Mouse (Mus musculus) kidney, embryonic 16.5 days (tissue): ENCODE data around the gene Lurap1. TPM values are rescaled to one million over a fixed set of nuclear protein-coding genes. Genes with fewer than 3 reads are reported as not detected.
A peak's percentile ranks its signal among the peaks of the same experiment; 100 is the strongest.

Experiments used
- ATAC-seq: fragments of 200-750 bp; cut with Nextera tagmentation; 2 replicates; pipeline ENCODE4 v1.8.0; 2017; ENCODE audit warnings: moderate TSS enrichment; ENCODE audit not compliant: low FRiP score, low TSS enrichment
- H3K27ac ChIP-seq: fragments of 300-500 bp; sonication (generic); 2 replicates; pipeline ENCODE4 v1.5.1; 2014; ENCODE audit warnings: low read length
- H3K27me3 ChIP-seq: fragments of 300-500 bp; sonication (generic); 2 replicates; pipeline ENCODE4 v1.6.1; 2014; ENCODE audit warnings: low read length, control low read depth, mixed read lengths; ENCODE audit not compliant: insufficient read depth
- H3K36me3 ChIP-seq: fragments of 300-500 bp; sonication (generic); 2 replicates; pipeline ENCODE4 v1.6.1; 2014; ENCODE audit warnings: low read length, control low read depth, mixed read lengths; ENCODE audit not compliant: insufficient read depth
- H3K4me1 ChIP-seq: fragments of 300-500 bp; sonication (generic); 2 replicates; pipeline ENCODE4 v1.6.1; 2014; ENCODE audit warnings: low read length, control low read depth, mixed read lengths; ENCODE audit not compliant: insufficient read depth
- H3K4me2 ChIP-seq: fragments of 300-500 bp; sonication (generic); replicated peaks from 2 replicates; pipeline ENCODE4 v1.6.1; 2014; ENCODE audit warnings: low read depth, low read length
- H3K4me3 ChIP-seq: fragments of 300-500 bp; sonication (generic); 2 replicates; pipeline ENCODE4 v1.5.1; 2014; ENCODE audit warnings: mild to moderate bottlenecking, low read length
- H3K9ac ChIP-seq: fragments of 300-500 bp; sonication (generic); replicated peaks from 2 replicates; pipeline ENCODE4 v1.6.1; 2014; ENCODE audit warnings: low read length
- H3K9me3 ChIP-seq: fragments of 300-500 bp; sonication (generic); 2 replicates; pipeline ENCODE4 v1.6.1; 2016; ENCODE audit warnings: low read length, control low read depth
- WGBS: fragments of 180-500 bp; shearing (Covaris S2); extraction: QIAGEN DNeasy Blood & Tissue Kit; methylation state at CpG from one replicate; pipeline ENCODE4 v1.1.7; 2014; 5-methylcytosine and 5-hydroxymethylcytosine counted together
- polyA plus RNA-seq: library from polyadenylated mRNA; unstranded; fragments of >200 nt; fragmentation: Nextera tagmentation; extraction: Ambion mirVana; gene quantifications from 2 replicates; pipeline ENCODE4 v1.2.1, GENCODE M21; 2015

Lurap1 gene
- polyA plus RNA-seq = 3.8 and 3.9 TPM in 2 replicates

GRCm38 (mm10) chr4:116151238-116151637, at the start of gene Lurap1:
Gene Lurap1, minus strand, starts transcription at chr4:116151338.
- H3K4me1 ChIP-seq = peaks cover 12% of the 10 kb centered on the region
- peak within 1 kb of the TSS; percentile 65 for H3K4me2 ChIP-seq
- 68% methylated on average over 6 of the region's 6 CpGs for WGBS
- no peaks in the 10 kb centered on the region for H3K9me3 ChIP-seq
- no peak for ATAC-seq
- H3K27ac ChIP-seq = peak within 1 kb of the TSS; percentile 92
- no peaks in the 10 kb centered on the region for H3K27me3 ChIP-seq
- peak within 1 kb of the TSS; percentile 97 for H3K9ac ChIP-seq
- peaks cover 45% of the 10 kb centered on the region for H3K36me3 ChIP-seq
- H3K4me3 ChIP-seq = peak within 1 kb of the TSS; percentile 90

GRCm38 (mm10) chr4:116198422-116198821, 47.3 kb upstream of the Lurap1 start:
- Histone ChIP-seq H3K9me3 (no peaks in the 10 kb centered on the region), H3K4me1 (no peaks in the 10 kb centered on the region), H3K4me2 (no peak overlapping the region), H3K36me3 (no peaks in the 10 kb centered on the region), H3K9ac (no peak overlapping the region), H3K4me3 (no peak overlapping the region), H3K27me3 (no peaks in the 10 kb centered on the region), H3K27ac (no peak overlapping the region)
- ATAC-seq = no peak
- WGBS = 69% methylated on average over 2 of the region's 2 CpGs

- Histone ChIP-seq H3K27ac (no peak overlapping the region), H3K9ac (no peak overlapping the region), H3K36me3 (no peaks in the 10 kb centered on the region), H3K4me1 (no peaks in the 10 kb centered on the region), H3K4me2 (no peak overlapping the region), H3K27me3 (no peaks in the 10 kb centered on the region), H3K4me3 (no peak overlapping the region), H3K9me3 (no peaks in the 10 kb centered on the region)
- WGBS = 69% methylated on average over 9 of the region's 9 CpGs
- ATAC-seq = no peak
Observed at GRCm38 (mm10) chr4:116193583-116194383, 42.6 kb upstream of the Lurap1 start.

GRCm38 (mm10) chr4:116192286-116192835, 41.2 kb upstream of the Lurap1 start:
- Histone ChIP-seq H3K27me3 (no peaks in the 10 kb centered on the region), H3K9ac (no peak overlapping the region), H3K36me3 (no peaks in the 10 kb centered on the region), H3K27ac (no peak overlapping the region), H3K4me1 (no peaks in the 10 kb centered on the region), H3K4me3 (no peak overlapping the region), H3K9me3 (no peaks in the 10 kb centered on the region), H3K4me2 (no peak overlapping the region)
- 23% methylated on average over 4 of the region's 4 CpGs for WGBS
- no peak for ATAC-seq

- Histone ChIP-seq H3K27ac (no peak overlapping the region), H3K9ac (no peak overlapping the region), H3K27me3 (no peaks in the 10 kb centered on the region), H3K36me3 (no peaks in the 10 kb centered on the region), H3K4me2 (no peak overlapping the region), H3K4me3 (no peak overlapping the region), H3K9me3 (no peaks in the 10 kb centered on the region), H3K4me1 (peaks cover 11% of the 10 kb centered on the region; the same call in 1 of the 2 replicates)
- WGBS = 86% methylated on average over 4 of the region's 4 CpGs
- no peak for ATAC-seq
Observed at GRCm38 (mm10) chr4:116185083-116185482, 33.9 kb upstream of the Lurap1 start.

- no peaks in the 10 kb centered on the region for H3K36me3 ChIP-seq
- no peak overlapping the region for H3K4me3 ChIP-seq
- no peak overlapping the region; the same call in 1 of the 2 replicates for H3K27ac ChIP-seq
- H3K9me3 ChIP-seq = no peaks in the 10 kb centered on the region
- peaks cover 14% of the 10 kb centered on the region; the same call in 1 of the 2 replicates for H3K4me1 ChIP-seq
- WGBS = 11% methylated on average over 12 of the region's 12 CpGs
- no peaks in the 10 kb centered on the region for H3K27me3 ChIP-seq
- peak overlapping the region; percentile 2; the same call in 1 of the 2 replicates for H3K9ac ChIP-seq
- H3K4me2 ChIP-seq = peak overlapping the region; percentile 22
- ATAC-seq = no peak
Observed at GRCm38 (mm10) chr4:116182745-116183144, 31.6 kb upstream of the Lurap1 start.

- peaks cover 21% of the 10 kb centered on the region for H3K4me1 ChIP-seq
- WGBS = 68% methylated on average over 3 of the region's 3 CpGs
- H3K27ac ChIP-seq = no peak overlapping the region
Observed at GRCm38 (mm10) chr4:116182079-116182478, 30.9 kb upstream of the Lurap1 start.

GRCm38 (mm10) chr4:116177140-116177539, 26.0 kb upstream of the Lurap1 start:
- peak overlapping the region; percentile 64; the same call in 1 of the 2 replicates for H3K9ac ChIP-seq
- peak; percentile 76 for ATAC-seq

More at GRCm38 (mm10) chr4:116182079-116182478, 30.9 kb upstream of the Lurap1 start:
- no peak for ATAC-seq
- H3K9ac ChIP-seq = no peak overlapping the region
- H3K4me2 ChIP-seq = no peak overlapping the region
- no peaks in the 10 kb centered on the region for H3K36me3 ChIP-seq
- no peaks in the 10 kb centered on the region for H3K9me3 ChIP-seq
- H3K27me3 ChIP-seq = no peaks in the 10 kb centered on the region
- no peak overlapping the region for H3K4me3 ChIP-seq

GRCm38 (mm10) chr4:116176543-116176988, 25.4 kb upstream of the Lurap1 start:
- 19% methylated on average over 10 of the region's 10 CpGs for WGBS
- peak; percentile 92 for ATAC-seq
- Histone ChIP-seq H3K4me1 (peaks cover 37% of the 10 kb centered on the region), H3K36me3 (no peaks in the 10 kb centered on the region), H3K9ac (peak overlapping the region; percentile 64), H3K27ac (peak overlapping the region; percentile 96), H3K9me3 (no peaks in the 10 kb centered on the region), H3K4me3 (peak overlapping the region; percentile 25), H3K27me3 (no peaks in the 10 kb centered on the region), H3K4me2 (peak overlapping the region; percentile 47)

More at GRCm38 (mm10) chr4:116177140-116177539, 26.0 kb upstream of the Lurap1 start:
- Histone ChIP-seq H3K36me3 (no peaks in the 10 kb centered on the region), H3K4me1 (peaks cover 40% of the 10 kb centered on the region), H3K4me3 (peak overlapping the region; percentile 25), H3K4me2 (peak overlapping the region; percentile 47), H3K9me3 (no peaks in the 10 kb centered on the region), H3K27ac (peak overlapping the region; percentile 96), H3K27me3 (no peaks in the 10 kb centered on the region)
- 18% methylated on average over 5 of the region's 5 CpGs for whole genome bisulfite sequencing
